Mouse (Mus musculus) C2C12 (cell line): ENCODE results near the gene Frmpd1. TPM values are rescaled to one million over a fixed set of nuclear protein-coding genes. Genes with fewer than 3 reads are reported as not detected.

ENCODE experiments used
- H3K27me3 ChIP-seq: one replicate; pipeline ENCODE4 v1.6.1; 2011; ENCODE audit not compliant: control insufficient read depth, insufficient read depth, insufficient read length
- H3K36me3 ChIP-seq: one replicate; pipeline ENCODE4 v1.6.1; 2011; ENCODE audit not compliant: control insufficient read depth, insufficient read depth
- H3K4me3 ChIP-seq: one replicate; pipeline ENCODE4 v1.5.1; 2011; ENCODE audit warnings: mild to moderate bottlenecking, control low read depth; ENCODE audit not compliant: poor library complexity, insufficient read depth, severe bottlenecking
- H3K79me2 ChIP-seq: one replicate; pipeline ENCODE4 v1.6.1; 2011; ENCODE audit not compliant: control insufficient read depth, insufficient read depth
- H3K79me3 ChIP-seq: one replicate; pipeline ENCODE4 v1.6.1; 2011; ENCODE audit warnings: low read depth, control low read depth
- H3ac ChIP-seq: one replicate; pipeline ENCODE3; 2011; ENCODE audit warnings: low read depth; ENCODE audit not compliant: control insufficient read depth, insufficient read length
- CEBPB ChIP-seq: IDR thresholded peaks from one replicate; pipeline ENCODE4 v1.6.1; 2011; ENCODE audit warnings: low read depth, mild to moderate bottlenecking, control low read depth, moderate library complexity
- CTCF ChIP-seq: IDR thresholded peaks from one replicate; pipeline ENCODE4 v1.5.1; 2011; ENCODE audit not compliant: control insufficient read depth, insufficient read depth, insufficient read length
- FOSL1 ChIP-seq: IDR thresholded peaks from one replicate; pipeline ENCODE4 v1.8.0; 2011; ENCODE audit warnings: mild to moderate bottlenecking, low read length; ENCODE audit not compliant: poor library complexity, insufficient read depth, severe bottlenecking
- MAX ChIP-seq: IDR thresholded peaks from one replicate; pipeline ENCODE4 v1.6.1; 2011; ENCODE audit warnings: mild to moderate bottlenecking, control low read depth
- MYOD1 ChIP-seq: IDR thresholded peaks from one replicate; pipeline ENCODE4 v1.6.1; 2011; ENCODE audit warnings: low read depth; ENCODE audit not compliant: control insufficient read depth, insufficient read length
- MYOG ChIP-seq: IDR thresholded peaks from one replicate; pipeline ENCODE4 v1.6.1; 2011; ENCODE audit not compliant: control insufficient read depth, insufficient read length; ENCODE audit errors: extremely low read depth
- USF1 ChIP-seq: IDR thresholded peaks from one replicate; pipeline ENCODE4 v1.6.1; 2011; ENCODE audit warnings: low read depth, mild to moderate bottlenecking, control low read depth, moderate library complexity
- polyA plus RNA-seq: library from polyadenylated mRNA; unstranded; fragments of >200 nt; fragmentation: generic; extraction: Trizol; gene quantifications from one replicate; pipeline ENCODE4 v1.2.1, GENCODE M21; 2012; ENCODE audit warnings: missing spikeins

Frmpd1 gene
- polyA plus RNA-seq, 1 experiment: 9.7 TPM

- TF ChIP-seq FOSL1 (no peak), MYOG (no peak), MAX (no peak), CTCF (no peak), CEBPB (no peak), USF1 (no peak), MYOD1 (no peak)
- Histone ChIP-seq H3K4me3 (no peak overlapping the region), H3K79me3 (no peaks in the 10 kb centered on the region), H3ac (no peak overlapping the region), H3K79me2 (no peaks in the 10 kb centered on the region), H3K27me3 (no peaks in the 10 kb centered on the region), H3K36me3 (no peaks in the 10 kb centered on the region)
These were observed 76.9 kb downstream of the Frmpd1 start for GRCm38 (mm10) chr4:45261551-45261950.

GRCm38 (mm10) chr4:45267883-45268282, 83.2 kb downstream of the Frmpd1 start:
- Histone ChIP-seq H3K27me3 (no peaks in the 10 kb centered on the region), H3K36me3 (no peaks in the 10 kb centered on the region), H3ac (no peak overlapping the region), H3K4me3 (no peak overlapping the region), H3K79me2 (no peaks in the 10 kb centered on the region), H3K79me3 (no peaks in the 10 kb centered on the region)
- TF ChIP-seq FOSL1: no peak
- no peak for TF ChIP-seq MYOD1
- TF ChIP-seq MYOG: no peak
- no peak for TF ChIP-seq CTCF

- no peaks in the 10 kb centered on the region for H3K36me3 ChIP-seq
- no peak overlapping the region for H3K4me3 ChIP-seq
- no peak overlapping the region for H3ac ChIP-seq
- no peaks in the 10 kb centered on the region for H3K79me3 ChIP-seq
- TF ChIP-seq FOSL1 (no peak), MYOD1 (peak; percentile 77)
- H3K27me3 ChIP-seq: no peaks in the 10 kb centered on the region
- H3K79me2 ChIP-seq: no peaks in the 10 kb centered on the region
These were observed 86.4 kb downstream of the Frmpd1 start for GRCm38 (mm10) chr4:45271041-45271452.

- Histone ChIP-seq H3K4me3 (no peak overlapping the region), H3ac (no peak overlapping the region)
- TF ChIP-seq MYOD1: peak; percentile 84
- TF ChIP-seq FOSL1: no peak
These were observed 91.1 kb downstream of the Frmpd1 start for GRCm38 (mm10) chr4:45275770-45276169.

GRCm38 (mm10) chr4:45279292-45279691, 94.6 kb downstream of the Frmpd1 start:
- Histone ChIP-seq H3K4me3 (no peak overlapping the region), H3K79me2 (no peaks in the 10 kb centered on the region), H3K79me3 (no peaks in the 10 kb centered on the region), H3ac (no peak overlapping the region), H3K36me3 (no peaks in the 10 kb centered on the region), H3K27me3 (no peaks in the 10 kb centered on the region)
- TF ChIP-seq MYOG (no peak), USF1 (no peak), FOSL1 (no peak), MYOD1 (no peak), CEBPB (no peak), MAX (no peak), CTCF (no peak)

More at GRCm38 (mm10) chr4:45275770-45276169, 91.1 kb downstream of the Frmpd1 start:
- Histone ChIP-seq H3K36me3 (no peaks in the 10 kb centered on the region), H3K27me3 (no peaks in the 10 kb centered on the region), H3K79me3 (no peaks in the 10 kb centered on the region), H3K79me2 (no peaks in the 10 kb centered on the region)

GRCm38 (mm10) chr4:45279981-45280548, 95.4 kb downstream of the Frmpd1 start:
- Histone ChIP-seq H3K27me3 (no peaks in the 10 kb centered on the region), H3ac (no peak overlapping the region), H3K36me3 (no peaks in the 10 kb centered on the region), H3K4me3 (no peak overlapping the region), H3K79me3 (no peaks in the 10 kb centered on the region), H3K79me2 (no peaks in the 10 kb centered on the region)
- no peak for TF ChIP-seq MYOG
- peak; percentile 88 for TF ChIP-seq CTCF
- no peak for TF ChIP-seq MAX

- no peaks in the 10 kb centered on the region for H3K79me3 ChIP-seq
- TF ChIP-seq USF1: no peak
- no peak for TF ChIP-seq MYOG
- peak; percentile 23 for TF ChIP-seq CTCF
- no peak for TF ChIP-seq MYOD1
- no peak for TF ChIP-seq FOSL1
- TF ChIP-seq CEBPB: no peak
- no peak for TF ChIP-seq MAX
- no peaks in the 10 kb centered on the region for H3K79me2 ChIP-seq
- no peak overlapping the region for H3K4me3 ChIP-seq
- no peaks in the 10 kb centered on the region for H3K27me3 ChIP-seq
- H3ac ChIP-seq: no peak overlapping the region
- H3K36me3 ChIP-seq: no peaks in the 10 kb centered on the region
These were observed 101.6 kb downstream of the Frmpd1 start for GRCm38 (mm10) chr4:45286318-45286717.
